Mouse (Mus musculus): Measurements from ENCODE around the gene Fam117a.
A peak's percentile ranks its signal among the peaks of the same experiment; 100 is the strongest.

DNA sequence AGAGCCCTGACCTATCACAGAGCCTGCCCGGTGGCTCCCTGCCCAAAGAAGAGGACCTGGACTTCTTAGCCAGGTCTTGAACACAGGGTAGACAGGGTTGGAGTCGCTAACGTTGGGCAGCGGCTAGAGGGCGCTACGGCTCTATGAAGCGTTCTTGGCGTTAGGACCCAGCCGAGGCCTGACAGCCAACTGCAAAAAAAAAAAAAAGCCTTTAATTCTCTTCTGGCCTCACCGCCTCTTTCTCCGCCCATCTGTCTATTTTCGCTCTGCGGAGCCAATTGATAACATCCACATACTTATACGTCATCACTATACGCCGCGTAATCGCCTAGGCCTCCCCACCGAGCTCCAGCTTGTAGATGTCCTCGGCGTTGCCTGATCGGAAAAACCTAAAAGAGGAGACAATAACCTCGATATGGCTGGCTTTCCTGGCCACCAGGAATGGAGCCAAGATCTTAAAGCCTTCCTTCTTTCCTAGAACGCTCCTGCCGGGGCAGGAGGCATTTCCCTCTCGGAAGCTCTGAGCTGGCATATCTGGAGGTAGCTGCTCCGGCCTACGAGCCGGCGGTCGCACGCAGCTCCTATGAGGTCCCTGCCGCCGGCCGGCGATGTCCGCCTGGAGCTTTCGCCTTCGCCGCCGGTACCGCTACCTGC lies 47.6 kb downstream of the Fam117a start, which contains the start of gene Slc35b1:
- peak; percentile 31; the same call in 1 of the 2 replicates for TF ChIP-seq CTCF (IDR thresholded peaks at IDR 0.05; ENCODE audit: low read depth, low read length)
- TF ChIP-seq POLR2AphosphoS5 (IDR thresholded peaks at IDR 0.05; ENCODE audit: insufficient replicate concordance, low read depth, low read length): no peak
- TF ChIP-seq GATA1 (IDR thresholded peaks at IDR 0.05; ENCODE audit: borderline replicate concordance, low read length): no peak
- 0 out of 2 replicates have a peak, but pooled peaks have one; percentile 10 for TF ChIP-seq TAL1 (conservative IDR thresholded peaks at IDR 0.05; ENCODE audit: low read depth, low read length)

Data from G1E (cell line).